Mouse (Mus musculus) kidney, adult 11 months (tissue): ENCODE data around the gene Syt5.

Experiments
- DNase-seq: peaks from one replicate; pipeline ENCODE4 v3.0.0; 2022

Gene Syt5

GRCm38 (mm10) chr7:4497271-4497903 is 50.0 kb downstream of the Syt5 start:
- no peak for DNase-seq

- no peak for DNase-seq
Observed at GRCm38 (mm10) chr7:4496468-4496867, 50.9 kb downstream of the Syt5 start.

GRCm38 (mm10) chr7:4493991-4494390 is 53.4 kb downstream of the Syt5 start:
- no peak for DNase-seq

GRCm38 (mm10) chr7:4492284-4493224 is 54.8 kb downstream of the Syt5 start:
- no peak for DNase-seq

GRCm38 (mm10) chr7:4491308-4491707 is 56.0 kb downstream of the Syt5 start:
- no peak for DNase-seq
